Mouse (Mus musculus) limb, embryonic 12.5 days (tissue): ENCODE data around the gene Zbtb8os. TPM values are rescaled to one million over a fixed set of nuclear protein-coding genes. Genes with fewer than 3 reads are reported as not detected.

Experiments
- ATAC-seq: fragments of 200-750 bp; cut with Nextera tagmentation; 2 replicates; pipeline ENCODE4 v1.8.0; 2017; ENCODE audit warnings: low read depth, moderate TSS enrichment; ENCODE audit not compliant: insufficient number of reproducible peaks, insufficient read depth, low FRiP score, low TSS enrichment
- H3K27ac ChIP-seq: fragments of 300-500 bp; sonication (generic); 2 replicates; pipeline ENCODE4 v1.5.1; 2016; ENCODE audit warnings: mild to moderate bottlenecking, moderate library complexity
- H3K27me3 ChIP-seq: fragments of 300-500 bp; sonication (generic); 2 replicates; pipeline ENCODE4 v1.6.1; 2016; ENCODE audit warnings: mild to moderate bottlenecking, moderate library complexity
- H3K36me3 ChIP-seq: fragments of 300-500 bp; sonication (generic); 2 replicates; pipeline ENCODE4 v1.6.1; 2016; ENCODE audit warnings: mild to moderate bottlenecking, moderate library complexity
- H3K4me1 ChIP-seq: fragments of 300-500 bp; sonication (generic); replicated peaks from 2 replicates; pipeline ENCODE4 v1.6.1; 2016
- H3K4me2 ChIP-seq: fragments of 300-500 bp; sonication (generic); 2 replicates; pipeline ENCODE4 v1.6.1; 2016; ENCODE audit warnings: mild to moderate bottlenecking, moderate library complexity
- H3K4me3 ChIP-seq: fragments of 300-500 bp; sonication (generic); replicated peaks from 2 replicates; pipeline ENCODE4 v1.5.1; 2016; ENCODE audit warnings: mild to moderate bottlenecking
- H3K9ac ChIP-seq: fragments of 300-500 bp; sonication (generic); replicated peaks from 2 replicates; pipeline ENCODE4 v1.6.1; 2016; ENCODE audit warnings: mild to moderate bottlenecking, moderate library complexity
- H3K9me3 ChIP-seq: fragments of 300-500 bp; sonication (generic); 2 replicates; pipeline ENCODE4 v1.6.1; 2016; ENCODE audit warnings: mild to moderate bottlenecking, moderate library complexity
- WGBS: fragments of 180-500 bp; shearing (Covaris S2); methylation state at CpG from one replicate; pipeline ENCODE4 v1.1.7; 2016; 5-methylcytosine and 5-hydroxymethylcytosine counted together
- polyA plus RNA-seq: library from polyadenylated mRNA; unstranded; fragments of >200 nt; fragmentation: Nextera tagmentation; extraction: Ambion mirVana; gene quantifications from 2 replicates; pipeline ENCODE4 v1.2.1, GENCODE M21; 2016

Zbtb8os gene
- polyA plus RNA-seq, 1 experiment from 2014 or later = 48.8 TPM

DNA sequence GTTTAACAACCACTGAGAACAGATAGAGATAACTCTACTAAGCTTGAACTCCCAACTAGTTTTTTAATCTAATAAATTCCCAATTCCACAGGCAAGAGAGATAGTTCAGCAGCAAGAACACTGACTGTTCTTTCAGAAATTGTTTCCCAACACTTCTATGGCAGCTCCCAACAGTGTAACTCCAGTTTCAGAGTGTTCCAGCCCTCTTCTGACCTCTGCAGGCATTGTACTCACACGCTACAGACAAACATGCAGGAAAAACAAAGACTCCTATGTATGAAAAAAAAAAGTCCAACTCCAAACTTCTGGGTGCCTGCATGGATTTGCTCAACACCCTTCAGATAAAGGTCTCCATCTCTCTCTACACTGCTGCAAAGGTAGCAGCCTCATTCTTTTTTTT, 2.6 kb upstream of the Zbtb8os start:
- Histone ChIP-seq H3K27me3 (no peaks in the 10 kb centered on the region), H3K4me2 (peak overlapping the region; percentile 65), H3K4me3 (peak overlapping the region; percentile 96), H3K9ac (0 out of 2 replicates have a peak overlapping the region, but pooled peaks have one; percentile 31), H3K9me3 (no peaks in the 10 kb centered on the region), H3K27ac (no peak overlapping the region), H3K36me3 (peaks cover 56% of the 10 kb centered on the region), H3K4me1 (peaks cover 21% of the 10 kb centered on the region)
- no peak for ATAC-seq
- WGBS = 65% methylated on average over 1 of the region's 1 CpGs

DNA sequence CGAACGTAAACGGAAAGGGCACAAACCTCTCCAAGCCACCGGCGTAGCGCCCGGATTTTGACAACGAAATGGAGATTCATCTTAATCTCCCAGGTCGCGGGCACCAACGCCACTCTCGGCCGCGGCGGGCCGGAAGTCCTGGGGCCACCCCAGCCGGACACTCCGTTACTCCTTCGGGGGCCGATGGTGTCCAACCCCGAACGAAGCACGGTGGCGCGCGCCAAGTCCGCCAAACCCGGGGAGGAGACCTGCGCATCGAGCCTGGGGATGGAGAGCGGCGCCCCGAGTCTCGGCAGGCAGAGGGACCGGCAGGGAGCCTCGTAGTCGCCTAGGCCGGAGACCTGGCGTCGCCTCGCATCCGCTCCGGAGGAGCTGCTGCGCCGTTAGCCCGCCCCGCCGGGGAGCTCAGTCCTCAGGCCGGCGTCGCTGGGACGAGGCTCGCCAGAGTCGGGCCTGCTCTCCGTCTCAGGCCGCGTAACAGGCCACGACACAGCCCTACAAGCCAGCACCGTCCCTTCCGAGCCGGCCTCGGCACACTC, 749 bp upstream of the Zbtb8os start:
- Histone ChIP-seq H3K4me1 (peaks cover 21% of the 10 kb centered on the region), H3K9me3 (no peaks in the 10 kb centered on the region), H3K27me3 (no peaks in the 10 kb centered on the region), H3K36me3 (peaks cover 39% of the 10 kb centered on the region), H3K27ac (peak overlapping the region; percentile 96), H3K4me2 (peak overlapping the region; percentile 65), H3K9ac (peak overlapping the region; percentile 97), H3K4me3 (peak overlapping the region; percentile 96)
- 0 out of 2 replicates have a peak, but pooled peaks have one; percentile 2 for ATAC-seq
- under 1% methylated on average over 62 of the region's 62 CpGs for WGBS

DNA sequence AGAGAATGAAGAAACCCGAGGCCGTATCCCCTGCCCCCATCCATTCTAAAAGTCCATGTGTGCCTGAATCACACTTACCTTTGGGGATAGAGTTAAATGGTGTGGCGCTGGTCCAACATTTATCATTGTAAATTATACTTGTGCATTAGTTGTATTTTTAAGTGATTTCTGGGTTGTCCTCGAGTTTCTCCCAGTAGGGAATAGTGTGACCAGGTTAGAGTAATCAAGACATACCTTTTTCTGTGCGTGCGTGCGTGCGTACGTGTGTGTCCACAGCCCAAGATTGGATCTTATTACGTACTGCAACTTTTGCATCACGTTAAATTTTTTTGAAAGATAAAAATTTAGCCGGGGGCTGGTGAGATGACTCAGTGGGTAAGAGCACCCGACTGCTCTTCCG, 796 bp downstream of the Zbtb8os start:
- no peaks in the 10 kb centered on the region for H3K9me3 ChIP-seq
- H3K9ac ChIP-seq = peak overlapping the region; percentile 58
- H3K36me3 ChIP-seq = peaks cover 24% of the 10 kb centered on the region
- H3K4me3 ChIP-seq = peak overlapping the region; percentile 96
- H3K27me3 ChIP-seq = no peaks in the 10 kb centered on the region
- 48% methylated on average over 14 of the region's 14 CpGs for WGBS
- peaks cover 21% of the 10 kb centered on the region for H3K4me1 ChIP-seq
- H3K4me2 ChIP-seq = peak overlapping the region; percentile 66
- peak overlapping the region; percentile 96 for H3K27ac ChIP-seq
- ATAC-seq = no peak

DNA sequence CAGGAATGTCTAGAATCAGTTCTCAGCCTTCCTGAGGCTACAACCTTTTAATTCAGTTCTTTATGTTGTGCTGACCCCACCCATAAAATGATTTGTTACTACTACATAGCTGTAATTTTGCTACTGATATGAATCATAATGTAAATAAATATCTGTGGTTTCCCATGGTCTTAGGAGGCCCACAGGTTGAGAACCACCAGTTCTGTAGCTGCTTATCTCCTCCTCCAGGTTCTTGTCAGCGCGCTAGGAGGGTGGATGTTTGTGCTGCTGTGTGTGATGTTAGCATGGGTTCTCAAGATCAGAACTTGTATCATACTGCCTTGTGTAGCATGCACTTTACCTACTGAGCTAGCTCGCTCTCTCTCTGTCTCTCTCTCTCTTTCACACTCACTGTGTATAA, 4.2 kb downstream of the Zbtb8os start:
- Histone ChIP-seq H3K9me3 (no peaks in the 10 kb centered on the region), H3K36me3 (peaks cover 32% of the 10 kb centered on the region), H3K27ac (no peak overlapping the region), H3K4me3 (no peak overlapping the region), H3K9ac (no peak overlapping the region), H3K4me2 (no peak overlapping the region), H3K27me3 (no peaks in the 10 kb centered on the region), H3K4me1 (no peaks in the 10 kb centered on the region)
- WGBS = 90% methylated on average over 3 of the region's 3 CpGs
- ATAC-seq = no peak

DNA sequence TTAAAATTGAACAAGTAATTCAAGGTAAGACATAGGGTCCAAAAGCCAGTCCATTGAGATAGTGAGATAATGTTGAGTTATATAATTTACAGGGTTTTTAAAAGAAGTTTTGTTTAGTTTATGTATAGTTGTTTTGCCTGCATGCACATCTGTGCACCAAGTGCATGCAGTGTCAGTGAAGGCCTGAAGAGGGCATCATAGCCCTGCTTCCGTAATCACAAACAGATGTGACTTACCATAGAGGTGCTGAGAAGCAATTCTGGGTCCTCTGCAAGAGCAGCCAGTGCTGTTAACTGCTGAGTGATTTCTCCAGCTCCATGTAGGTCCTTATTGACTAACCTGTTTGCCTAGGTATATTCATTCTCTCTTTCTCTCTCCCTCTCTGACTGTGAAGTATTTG, 6.4 kb downstream of the Zbtb8os start:
- WGBS = 77% methylated on average over 1 of the region's 1 CpGs
- Histone ChIP-seq H3K9me3 (no peaks in the 10 kb centered on the region), H3K4me1 (no peaks in the 10 kb centered on the region), H3K4me2 (no peak overlapping the region), H3K27me3 (no peaks in the 10 kb centered on the region), H3K9ac (no peak overlapping the region), H3K27ac (no peak overlapping the region), H3K4me3 (no peak overlapping the region), H3K36me3 (peaks cover 53% of the 10 kb centered on the region)
- ATAC-seq = no peak

DNA sequence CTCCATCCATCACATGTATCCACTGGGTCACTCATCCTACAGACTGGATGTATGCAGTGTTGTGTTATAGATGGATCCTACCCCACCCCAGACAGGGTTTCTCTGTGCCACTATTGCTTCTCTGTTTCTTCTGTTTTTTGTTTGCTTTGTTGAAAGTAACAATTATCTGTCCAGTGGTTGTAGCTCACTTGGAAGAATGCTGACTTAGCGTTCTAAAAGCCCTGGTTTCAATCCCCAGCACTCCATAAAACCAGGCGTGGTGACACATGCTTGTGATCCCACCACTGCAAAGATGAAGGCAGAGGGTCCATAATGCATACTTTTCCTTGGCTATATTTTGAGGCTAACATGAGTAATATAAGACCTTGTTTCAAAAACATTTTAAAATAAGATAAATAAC, 7.2 kb downstream of the Zbtb8os start:
- H3K9me3 ChIP-seq = no peaks in the 10 kb centered on the region
- no peak overlapping the region for H3K4me2 ChIP-seq
- WGBS = 72% methylated on average over 2 of the region's 2 CpGs
- ATAC-seq = no peak
- H3K4me1 ChIP-seq = no peaks in the 10 kb centered on the region
- no peaks in the 10 kb centered on the region for H3K27me3 ChIP-seq
- peaks cover 57% of the 10 kb centered on the region for H3K36me3 ChIP-seq
- H3K27ac ChIP-seq = no peak overlapping the region
- H3K4me3 ChIP-seq = no peak overlapping the region
- H3K9ac ChIP-seq = no peak overlapping the region

DNA sequence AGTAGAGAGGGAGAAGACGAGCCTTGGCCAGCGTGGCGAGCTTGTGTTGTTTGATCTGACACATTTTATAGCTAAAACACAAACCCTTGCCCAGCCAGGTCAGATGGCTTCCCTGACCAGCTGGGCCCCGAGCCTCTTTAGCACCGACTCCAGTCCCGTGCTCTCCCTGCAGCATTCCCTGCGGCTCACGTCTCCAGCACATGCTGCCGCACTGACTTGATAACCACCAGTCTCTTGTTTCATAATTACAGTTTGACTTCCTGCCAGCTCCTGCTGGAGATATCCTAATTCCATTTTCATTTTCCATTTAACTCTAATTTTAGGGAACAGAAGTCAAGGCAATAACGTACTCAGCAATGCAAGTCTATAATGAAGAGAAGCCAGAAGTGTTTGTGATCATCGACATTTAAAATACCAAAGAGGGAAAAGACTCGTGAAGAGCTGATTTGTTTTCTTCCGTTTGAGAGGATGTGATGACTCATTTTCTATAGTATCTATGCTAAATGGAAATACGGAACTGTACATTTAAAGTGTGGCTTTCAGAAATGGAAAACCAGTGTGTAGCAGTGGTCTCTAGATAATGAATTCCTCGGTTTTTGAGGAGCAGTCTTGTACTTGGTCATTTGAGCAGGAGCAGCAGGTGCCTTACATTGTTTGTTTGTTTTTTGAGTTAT, 11.1 kb downstream of the Zbtb8os start:
- Histone ChIP-seq H3K4me2 (no peak overlapping the region), H3K9ac (no peak overlapping the region), H3K27me3 (no peaks in the 10 kb centered on the region), H3K4me1 (no peaks in the 10 kb centered on the region), H3K36me3 (peaks cover 60% of the 10 kb centered on the region), H3K4me3 (no peak overlapping the region), H3K9me3 (no peaks in the 10 kb centered on the region), H3K27ac (no peak overlapping the region)
- WGBS = 81% methylated on average over 15 of the region's 15 CpGs
- ATAC-seq = no peak

DNA sequence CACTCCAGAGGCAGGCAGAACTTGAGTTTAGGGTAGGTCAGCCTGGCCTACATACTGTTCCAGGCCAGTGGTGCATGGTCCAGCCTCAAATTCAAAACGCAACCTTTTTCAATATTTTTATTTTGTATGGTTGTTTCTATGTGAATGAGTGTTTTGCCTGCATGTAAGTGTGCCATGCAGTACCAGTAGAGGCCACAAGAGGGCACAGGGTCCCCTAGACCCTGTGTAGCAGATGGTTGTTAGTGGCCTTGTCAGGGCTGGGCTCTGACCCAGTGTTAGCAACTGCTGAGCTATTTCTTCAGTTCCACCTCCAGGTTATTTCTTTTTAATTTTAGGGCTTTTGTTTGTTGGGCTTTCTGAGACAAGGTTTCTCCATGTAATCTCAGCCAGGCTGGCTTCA, 15.1 kb downstream of the Zbtb8os start:
- no peak overlapping the region for H3K4me3 ChIP-seq
- no peak for ATAC-seq
- H3K27ac ChIP-seq = no peak overlapping the region
- no peaks in the 10 kb centered on the region for H3K27me3 ChIP-seq
- 12% methylated on average over 1 of the region's 1 CpGs for WGBS
- no peaks in the 10 kb centered on the region for H3K9me3 ChIP-seq
- no peak overlapping the region for H3K4me2 ChIP-seq
- peaks cover 48% of the 10 kb centered on the region for H3K36me3 ChIP-seq
- no peaks in the 10 kb centered on the region for H3K4me1 ChIP-seq
- no peak overlapping the region for H3K9ac ChIP-seq

DNA sequence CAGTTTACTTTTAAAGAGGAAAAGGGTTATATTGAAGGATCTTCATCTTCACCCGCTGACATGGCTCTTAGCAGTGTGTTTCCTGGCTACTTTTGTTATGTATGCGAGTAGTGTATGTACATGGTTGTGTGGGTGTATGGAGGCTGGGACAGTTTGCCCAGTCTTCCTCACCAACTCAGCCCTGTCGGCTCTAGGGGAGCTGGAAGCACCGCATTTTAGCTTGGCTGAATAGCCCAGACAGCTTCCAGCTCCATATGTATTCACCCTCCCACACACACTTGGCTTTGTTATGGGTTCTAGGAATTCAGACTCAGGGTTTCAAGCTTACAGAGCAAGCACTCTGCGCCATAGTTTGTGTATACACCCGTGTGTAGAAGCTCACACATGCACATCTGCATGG, 15.6 kb downstream of the Zbtb8os start:
- Histone ChIP-seq H3K9ac (no peak overlapping the region), H3K36me3 (peaks cover 48% of the 10 kb centered on the region), H3K9me3 (no peaks in the 10 kb centered on the region), H3K27ac (no peak overlapping the region), H3K4me2 (no peak overlapping the region), H3K4me1 (no peaks in the 10 kb centered on the region), H3K27me3 (no peaks in the 10 kb centered on the region), H3K4me3 (no peak overlapping the region)
- WGBS = 79% methylated on average over 6 of the region's 6 CpGs
- no peak for ATAC-seq

DNA sequence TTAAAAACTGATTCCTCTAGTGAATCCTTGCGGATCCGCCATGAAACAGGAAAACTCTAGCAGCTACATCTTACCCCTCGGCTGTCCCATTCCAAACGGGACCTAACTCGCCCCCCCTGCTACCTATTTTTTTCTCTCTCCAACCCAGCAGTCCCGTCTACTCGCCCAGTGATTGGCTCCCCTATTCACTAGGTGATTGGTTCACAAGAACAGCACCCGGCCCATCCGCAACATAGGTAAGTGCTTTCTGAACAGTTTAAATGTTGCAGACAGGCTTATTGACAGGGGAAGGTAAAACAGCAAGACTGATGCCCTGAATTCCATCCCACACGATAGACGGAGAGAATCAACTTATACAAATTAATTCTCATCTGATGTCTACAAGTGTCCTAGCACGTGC, 17.7 kb downstream of the Zbtb8os start:
- Histone ChIP-seq H3K4me3 (no peak overlapping the region), H3K4me2 (no peak overlapping the region), H3K27me3 (no peaks in the 10 kb centered on the region), H3K4me1 (no peaks in the 10 kb centered on the region), H3K9me3 (no peaks in the 10 kb centered on the region), H3K36me3 (peaks cover 50% of the 10 kb centered on the region), H3K9ac (no peak overlapping the region), H3K27ac (no peak overlapping the region)
- 90% methylated on average over 12 of the region's 12 CpGs for WGBS
- ATAC-seq = no peak

DNA sequence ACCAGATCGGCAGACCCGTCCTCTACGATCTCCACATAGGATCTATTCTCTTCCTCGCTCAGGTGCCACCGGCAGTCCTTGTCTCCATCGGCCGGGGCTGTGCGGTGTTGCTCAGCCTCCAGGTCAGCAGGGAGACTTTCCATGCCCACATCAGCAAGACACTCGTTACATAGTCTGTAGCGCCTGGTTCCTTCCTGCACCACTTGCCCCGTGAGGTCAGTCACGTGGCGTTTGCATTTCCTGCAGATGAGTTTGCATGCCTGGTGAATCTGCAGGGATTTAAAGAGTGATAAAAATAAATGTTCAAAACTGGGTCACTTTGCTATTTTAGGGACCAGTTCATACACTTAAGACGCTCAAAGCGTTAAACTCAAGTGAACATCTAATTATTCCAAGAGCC, 18.7 kb downstream of the Zbtb8os start:
- Histone ChIP-seq H3K36me3 (peaks cover 56% of the 10 kb centered on the region), H3K27me3 (no peaks in the 10 kb centered on the region), H3K9ac (no peak overlapping the region), H3K27ac (no peak overlapping the region), H3K9me3 (no peaks in the 10 kb centered on the region), H3K4me2 (no peak overlapping the region), H3K4me3 (no peak overlapping the region), H3K4me1 (no peaks in the 10 kb centered on the region)
- 79% methylated on average over 15 of the region's 15 CpGs for WGBS
- ATAC-seq = no peak

DNA sequence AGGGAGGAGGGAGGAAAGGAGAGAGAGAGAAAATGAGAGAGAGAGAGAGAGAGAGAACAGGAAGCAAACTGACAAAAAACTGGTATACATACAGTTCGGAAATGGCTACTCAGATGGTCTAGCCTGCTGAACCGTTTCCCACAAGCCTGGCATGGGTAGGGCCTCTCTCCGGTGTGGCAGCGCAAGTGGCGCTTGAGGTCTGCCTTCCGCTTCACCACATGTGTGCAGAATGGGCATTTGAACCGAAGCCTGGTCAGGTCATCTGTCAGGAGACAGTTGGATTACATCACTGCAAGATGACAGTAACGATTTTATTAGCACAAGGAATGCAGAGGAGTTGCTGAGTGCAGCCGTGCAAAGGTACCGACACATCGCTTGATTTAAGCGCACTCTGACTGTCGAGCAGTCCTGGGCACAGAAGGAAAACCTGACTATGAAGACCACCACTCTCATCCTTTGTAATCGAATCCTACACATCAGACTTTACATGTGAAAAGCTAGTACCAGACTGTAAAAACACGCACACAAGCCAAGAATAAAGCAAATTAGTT, 22.2 kb downstream of the Zbtb8os start:
- Histone ChIP-seq H3K9ac (no peak overlapping the region), H3K27ac (no peak overlapping the region), H3K4me3 (no peak overlapping the region), H3K36me3 (peaks cover 61% of the 10 kb centered on the region), H3K27me3 (no peaks in the 10 kb centered on the region), H3K9me3 (no peaks in the 10 kb centered on the region), H3K4me2 (no peak overlapping the region), H3K4me1 (no peaks in the 10 kb centered on the region)
- ATAC-seq = no peak
- 86% methylated on average over 15 of the region's 15 CpGs for WGBS
